Mouse (Mus musculus) bone marrow, adult 2 months (tissue): ENCODE results near the gene Pigp.

Source experiments
- CTCF ChIP-seq: fragments of 200-500 bp; IDR thresholded peaks from 2 replicates; pipeline ENCODE4 v1.5.1; 2011; ENCODE audit warnings: low read length, control low read depth; ENCODE audit not compliant: control insufficient read depth, insufficient read depth
- POLR2A ChIP-seq: fragments of 200-500 bp; IDR thresholded peaks from 2 replicates; pipeline ENCODE4 v1.6.1; 2011; ENCODE audit warnings: low read depth, mild to moderate bottlenecking, control low read depth, low read length, borderline replicate concordance; ENCODE audit not compliant: control insufficient read depth

- TF ChIP-seq CTCF = peak; percentile 85
- peak; percentile 57; the same call in 1 of the 2 replicates for TF ChIP-seq POLR2A
Measured at GRCm38 (mm10) chr16:94313229-94314030, 58.2 kb downstream of the Pigp start, which contains the start of gene Hlcs.
